Mouse (Mus musculus) ES-E14 (cell line): ENCODE measurements around the gene Mllt3.

Experiments used
- CHD2 ChIP-seq: IDR thresholded peaks from 2 replicates; pipeline ENCODE4 v1.6.1; 2014; ENCODE audit warnings: mild to moderate bottlenecking, low read depth, low read length, inconsistent platforms
- HCFC1 ChIP-seq: IDR thresholded peaks from 2 replicates; pipeline ENCODE4 v1.6.1; 2012; ENCODE audit warnings: low read length, inconsistent platforms, borderline replicate concordance; ENCODE audit not compliant: insufficient read depth
- MAFK ChIP-seq: IDR thresholded peaks from 2 replicates; pipeline ENCODE4 v1.6.1; 2014; ENCODE audit warnings: mild to moderate bottlenecking, low read depth, low read length, inconsistent platforms; ENCODE audit not compliant: insufficient read depth
- ZC3H11A ChIP-seq: IDR thresholded peaks from 2 replicates; pipeline ENCODE4 v1.6.1; 2012; ENCODE audit warnings: low read depth, mild to moderate bottlenecking, inconsistent platforms, low read length, borderline replicate concordance
- ZNF384 ChIP-seq: IDR thresholded peaks from 2 replicates; pipeline ENCODE4 v1.6.1; 2012; ENCODE audit warnings: low read depth, low read length, inconsistent platforms

DNA sequence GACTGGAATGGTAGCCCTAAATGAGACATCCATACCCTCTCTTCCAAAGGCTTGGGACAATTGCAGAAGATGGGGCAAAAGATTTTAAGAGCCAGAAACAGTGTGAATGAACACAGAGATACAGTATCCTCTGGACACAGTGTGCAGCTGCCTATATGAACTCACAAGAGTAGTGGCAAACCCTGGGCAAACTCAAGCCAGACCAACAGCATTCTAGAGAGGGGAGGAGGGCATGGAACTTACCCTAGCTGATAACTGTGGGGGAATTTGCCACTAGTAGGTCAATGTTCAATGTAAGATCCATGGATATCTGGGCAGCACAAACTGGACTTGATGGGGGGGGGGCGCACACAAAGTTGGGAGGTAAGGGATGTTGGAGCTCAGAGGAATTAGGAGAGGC is 151.2 kb downstream of the Mllt3 start:
- TF ChIP-seq ZNF384 (no peak), ZC3H11A (no peak), CHD2 (no peak), MAFK (no peak), HCFC1 (no peak)
